Mouse (Mus musculus) kidney, embryonic 14.5 days (tissue): ENCODE measurements around the gene Erlec1. TPM values are rescaled to one million over a fixed set of nuclear protein-coding genes. Genes with fewer than 3 reads are reported as not detected.

Experiments used
- ATAC-seq: fragments of 200-750 bp; cut with Nextera tagmentation; 2 replicates; pipeline ENCODE4 v1.8.0; 2017; ENCODE audit warnings: moderate number of reproducible peaks, mild to moderate bottlenecking, moderate TSS enrichment, moderate library complexity; ENCODE audit not compliant: low FRiP score, low TSS enrichment
- H3K27ac ChIP-seq: fragments of 300-500 bp; sonication (generic); 2 replicates; pipeline ENCODE4 v1.5.1; 2014; ENCODE audit warnings: low read depth, mild to moderate bottlenecking, low read length, moderate library complexity, mixed read lengths
- H3K27me3 ChIP-seq: fragments of 300-500 bp; sonication (generic); 2 replicates; pipeline ENCODE4 v1.6.1; 2014; ENCODE audit warnings: mild to moderate bottlenecking, low read length; ENCODE audit not compliant: control insufficient read depth, insufficient read depth
- H3K36me3 ChIP-seq: fragments of 300-500 bp; sonication (generic); 2 replicates; pipeline ENCODE4 v1.6.1; 2014; ENCODE audit warnings: low read length, mixed read lengths; ENCODE audit not compliant: control insufficient read depth, insufficient read depth
- H3K4me1 ChIP-seq: fragments of 300-500 bp; sonication (generic); 2 replicates; pipeline ENCODE4 v1.6.1; 2014; ENCODE audit warnings: low read length, mixed read lengths; ENCODE audit not compliant: control insufficient read depth, insufficient read depth
- H3K4me2 ChIP-seq: fragments of 300-500 bp; sonication (generic); replicated peaks from 2 replicates; pipeline ENCODE4 v1.6.1; 2014; ENCODE audit warnings: low read depth, mild to moderate bottlenecking, low read length
- H3K4me3 ChIP-seq: fragments of 300-500 bp; sonication (generic); 2 replicates; pipeline ENCODE4 v1.5.1; 2014; ENCODE audit warnings: mild to moderate bottlenecking, low read length
- H3K9ac ChIP-seq: fragments of 300-500 bp; sonication (generic); 2 replicates; pipeline ENCODE4 v1.6.1; 2014; ENCODE audit warnings: low read depth, mild to moderate bottlenecking, low read length, moderate library complexity
- H3K9me3 ChIP-seq: fragments of 300-500 bp; sonication (generic); 2 replicates; pipeline ENCODE4 v1.6.1; 2016; ENCODE audit warnings: low read length; ENCODE audit not compliant: control insufficient read depth
- WGBS: fragments of 180-500 bp; shearing (Covaris S2); extraction: QIAGEN DNeasy Blood & Tissue Kit; methylation state at CpG from one replicate; pipeline ENCODE4 v1.1.7; 2014; 5-methylcytosine and 5-hydroxymethylcytosine counted together
- polyA plus RNA-seq: library from polyadenylated mRNA; unstranded; fragments of >200 nt; fragmentation: Nextera tagmentation; extraction: Ambion mirVana; gene quantifications from 2 replicates; pipeline ENCODE4 v1.2.1, GENCODE M21; 2014

Erlec1 gene
- polyA plus RNA-seq, 1 experiment from 2014 or later: 13.9 TPM

DNA sequence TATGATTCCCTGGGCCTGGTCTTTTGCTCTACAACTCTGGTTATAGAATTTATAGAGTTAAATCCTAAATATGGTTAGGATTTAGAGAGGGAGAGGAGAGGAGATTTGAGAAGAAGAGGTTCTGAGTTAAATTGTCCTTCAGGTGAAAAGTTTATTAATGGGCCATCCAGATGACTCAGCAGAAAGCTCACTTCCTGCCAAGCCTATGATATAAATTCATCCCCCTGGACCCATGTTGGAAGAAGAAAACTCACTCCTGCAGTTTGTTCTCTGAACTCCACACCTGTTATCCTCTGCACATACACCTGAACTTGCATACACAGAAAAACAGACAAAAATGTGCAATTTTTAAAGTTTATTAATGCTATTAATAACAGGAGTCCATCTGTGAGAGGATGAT lies 54.8 kb downstream of the Erlec1 start:
- Histone ChIP-seq H3K4me3 (no peak overlapping the region), H3K4me2 (no peak overlapping the region), H3K36me3 (no peaks in the 10 kb centered on the region), H3K27ac (no peak overlapping the region), H3K27me3 (no peaks in the 10 kb centered on the region), H3K9me3 (no peaks in the 10 kb centered on the region), H3K4me1 (no peaks in the 10 kb centered on the region), H3K9ac (no peak overlapping the region)
- no peak for ATAC-seq

DNA sequence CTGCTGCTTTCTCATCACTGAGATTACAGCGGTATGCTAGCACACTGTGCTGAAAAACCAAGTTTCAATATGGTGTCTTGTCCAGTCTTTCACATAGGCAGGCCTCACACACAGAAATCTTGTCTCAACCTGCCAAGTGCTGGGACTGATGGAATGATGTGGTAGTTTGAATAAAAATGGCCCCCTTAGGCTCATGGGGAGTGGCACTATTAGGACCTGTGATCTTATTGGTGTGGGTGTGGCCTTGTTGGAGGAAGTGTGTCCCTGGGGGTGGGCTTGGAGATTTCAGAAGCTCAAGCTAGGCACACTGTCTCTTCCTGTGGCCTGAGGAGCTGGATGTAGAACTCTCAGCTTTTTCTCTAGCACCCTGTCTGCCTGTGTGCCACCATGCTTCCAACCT lies 57.9 kb downstream of the Erlec1 start:
- no peaks in the 10 kb centered on the region for H3K27me3 ChIP-seq
- no peaks in the 10 kb centered on the region for H3K9me3 ChIP-seq
- H3K36me3 ChIP-seq: no peaks in the 10 kb centered on the region
- H3K27ac ChIP-seq: no peak overlapping the region
- H3K9ac ChIP-seq: no peak overlapping the region
- H3K4me2 ChIP-seq: no peak overlapping the region
- no peak overlapping the region for H3K4me3 ChIP-seq
- WGBS: 88% methylated on average over 1 of the region's 1 CpGs
- H3K4me1 ChIP-seq: no peaks in the 10 kb centered on the region
- no peak for ATAC-seq

DNA sequence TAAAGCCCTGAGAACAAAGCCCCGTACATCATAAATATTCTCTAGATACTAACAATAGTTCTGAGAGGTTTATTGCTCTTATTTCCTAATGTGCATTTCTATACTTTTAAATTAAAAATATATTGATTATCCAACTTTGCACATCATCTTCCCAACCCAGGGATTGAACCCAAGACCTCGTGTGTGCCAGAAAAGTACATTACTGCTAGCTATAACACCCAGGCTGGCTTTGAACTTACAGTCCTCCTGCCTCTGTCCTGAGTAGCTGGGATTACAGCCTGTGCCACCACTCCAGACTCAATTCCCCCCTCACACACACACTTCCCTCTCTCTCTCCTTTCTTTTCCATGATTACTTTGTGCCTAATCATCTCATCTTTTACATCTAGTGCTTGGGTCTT lies 66.0 kb downstream of the Erlec1 start:
- ATAC-seq: no peak
- Histone ChIP-seq H3K27me3 (no peaks in the 10 kb centered on the region), H3K27ac (no peak overlapping the region), H3K9me3 (no peaks in the 10 kb centered on the region), H3K9ac (no peak overlapping the region), H3K4me2 (no peak overlapping the region), H3K4me3 (no peak overlapping the region), H3K36me3 (no peaks in the 10 kb centered on the region), H3K4me1 (peaks cover 8% of the 10 kb centered on the region; the same call in 1 of the 2 replicates)
- 88% methylated on average over 2 of the region's 2 CpGs for WGBS

DNA sequence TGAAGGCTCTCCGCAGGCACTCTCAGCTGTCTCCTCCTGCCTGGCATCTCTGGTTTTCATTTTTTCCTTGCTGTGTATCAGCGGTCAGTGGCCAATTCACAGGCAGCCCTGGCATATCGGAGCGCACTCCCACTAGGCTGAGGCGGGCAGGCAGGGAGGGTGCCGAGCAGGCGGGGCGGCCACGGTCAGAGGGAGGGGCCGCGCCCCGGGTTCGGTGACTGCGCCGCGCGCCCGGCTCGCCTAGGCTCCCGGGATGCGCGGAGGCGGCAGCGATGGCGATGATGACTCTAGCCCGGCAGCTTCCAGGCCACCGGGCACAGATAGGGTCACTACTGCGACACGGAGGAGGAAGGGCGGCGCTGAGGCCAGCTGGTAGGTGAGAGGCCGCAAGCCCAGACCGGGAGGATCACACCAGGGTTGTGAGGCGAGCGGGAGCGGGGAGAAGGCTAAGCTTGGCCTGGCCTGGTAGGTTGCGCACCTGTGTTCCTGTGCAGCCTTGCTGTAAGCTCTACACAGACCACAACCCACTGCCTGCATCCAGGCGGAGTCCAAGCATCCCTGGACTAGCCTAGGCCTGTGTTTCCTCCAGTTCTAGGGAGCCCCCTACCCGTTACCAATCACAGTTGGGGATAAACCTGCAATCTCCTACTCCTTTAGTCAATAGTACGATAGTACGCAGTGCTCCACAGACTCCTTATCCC lies 68.8 kb downstream of the Erlec1 start, which contains the start of the genes Gpr75 and Asb3:
Gpr75 (plus strand) TSS at position 188 of the 701 bp plus-strand sequence.
Asb3 (plus strand) TSS at position 246 of the 701 bp plus-strand sequence.
- Histone ChIP-seq H3K27me3 (no peaks in the 10 kb centered on the region), H3K27ac (no peak within 1 kb of the TSS), H3K4me3 (peak within 1 kb of the TSS; percentile 40), H3K36me3 (peaks cover 2% of the 10 kb centered on the region; the same call in 1 of the 2 replicates), H3K4me1 (peaks cover 8% of the 10 kb centered on the region; the same call in 1 of the 2 replicates), H3K4me2 (peak within 1 kb of the TSS; percentile 67), H3K9me3 (no peaks in the 10 kb centered on the region), H3K9ac (peak within 1 kb of the TSS; percentile 44)
- ATAC-seq: peak; percentile 98
- WGBS: 4% methylated on average over 37 of the region's 41 CpGs

Other genes starting within 250 kb of the Erlec1 start
- 34.0 and 35.5 TPM in 2 replicates for gene Psme4, start 182.6 kb downstream of the Erlec1 start, polyA plus RNA-seq
- 0.09 TPM in 2 replicates for gene Gpr75, start 69.0 kb downstream of the Erlec1 start, polyA plus RNA-seq
- 31.0 and 33.3 TPM in 2 replicates for gene Asb3, start 68.9 kb downstream of the Erlec1 start, polyA plus RNA-seq
- 14.2 and 17.1 TPM in 2 replicates for gene Chac2, start 32.0 kb upstream of the Erlec1 start, polyA plus RNA-seq
- gene Gm17332, start 228.1 kb upstream of the Erlec1 start, polyA plus RNA-seq: not detected in 2 replicates